Mouse (Mus musculus): ENCODE data around the gene Ppargc1a. TPM values are rescaled to one million over a fixed set of nuclear protein-coding genes. Genes with fewer than 3 reads are reported as not detected.

Gene Ppargc1a
- polyA plus RNA-seq, 1 experiment from 2014 or later: 15.0 TPM

DNA sequence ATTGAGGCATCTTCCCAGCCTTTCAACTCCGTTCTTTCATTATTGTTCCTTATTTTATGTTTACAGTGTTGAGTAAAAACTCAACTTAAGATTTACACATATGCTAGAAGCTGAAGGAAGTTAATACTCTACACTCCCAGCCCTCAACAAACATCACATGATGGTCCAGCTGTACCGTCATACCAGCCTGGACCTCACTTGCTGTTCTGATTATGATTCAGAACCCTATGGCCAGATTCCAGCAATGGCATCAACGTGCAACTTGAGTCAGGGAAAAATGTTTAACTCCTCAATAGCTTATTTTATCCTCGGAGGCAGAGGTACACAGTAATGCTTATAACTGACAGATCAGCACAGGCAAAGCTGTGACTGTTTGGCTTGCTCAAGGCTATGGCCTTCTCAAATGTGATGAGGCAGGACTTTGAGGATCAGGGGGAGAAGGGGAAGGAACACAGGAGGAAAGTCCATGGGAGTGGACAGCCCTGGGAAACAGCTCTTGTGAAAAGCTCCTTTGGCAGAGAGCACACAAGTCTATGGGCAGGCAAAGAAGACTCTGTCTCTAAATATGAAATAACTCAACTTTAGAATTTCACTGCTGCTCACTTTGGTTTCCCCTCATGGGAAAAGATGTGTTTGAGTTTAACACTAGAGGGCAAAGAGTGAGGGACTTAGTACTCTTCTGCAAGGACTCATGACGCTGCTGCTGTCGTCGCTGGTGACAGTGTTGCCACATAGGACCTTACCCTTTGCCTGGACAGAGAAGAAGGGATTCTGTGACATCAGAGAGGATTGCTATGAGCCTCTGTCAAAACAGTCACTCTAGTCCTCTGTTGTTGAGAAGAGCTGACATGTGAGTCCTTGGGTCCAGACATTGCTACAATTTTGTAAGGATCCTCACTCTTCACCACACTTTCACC lies 22.1 kb downstream of the Ppargc1a start:
- Histone ChIP-seq H3K9me3 (replicated peaks; ENCODE audit: control insufficient read depth, low read length, poor library complexity, severe bottlenecking) (no peaks in the 10 kb centered on the region), H3K4me3 (ENCODE audit: low read depth, low read length) (no peak overlapping the region), H3K9ac (ENCODE audit: low read depth, low read length) (no peak overlapping the region), H3K27ac (ENCODE audit: low read length) (no peak overlapping the region), H3K4me1 (ENCODE audit: control insufficient read depth, insufficient read depth, low read length) (0 out of 2 replicates have a peak, but pooled peaks cover 3% of the 10 kb centered on the region), H3K27me3 (ENCODE audit: control insufficient read depth, insufficient read depth, low read depth, low read length) (no peaks in the 10 kb centered on the region), H3K36me3 (ENCODE audit: control insufficient read depth, insufficient read depth, low read length) (no peaks in the 10 kb centered on the region), H3K4me2 (ENCODE audit: low read length) (no peak overlapping the region)
- no peak for ATAC-seq
- WGBS: 86% methylated on average over 7 of the region's 7 CpGs

GRCm38 (mm10) chr5:51544141-51544735 lies 23.3 kb downstream of the Ppargc1a start:
- 52% methylated on average over 8 of the region's 8 CpGs for WGBS
- H3K9me3 ChIP-seq (replicated peaks; ENCODE audit: control insufficient read depth, low read length, poor library complexity, severe bottlenecking): no peaks in the 10 kb centered on the region
- no peak overlapping the region for H3K27ac ChIP-seq (ENCODE audit: low read length)
- no peaks in the 10 kb centered on the region for H3K36me3 ChIP-seq (ENCODE audit: control insufficient read depth, insufficient read depth, low read length)
- no peak for ATAC-seq
- no peak overlapping the region for H3K9ac ChIP-seq (ENCODE audit: low read depth, low read length)
- H3K4me3 ChIP-seq (ENCODE audit: low read depth, low read length): no peak overlapping the region
- 0 out of 2 replicates have a peak, but pooled peaks cover 3% of the 10 kb centered on the region for H3K4me1 ChIP-seq (ENCODE audit: control insufficient read depth, insufficient read depth, low read length)
- H3K4me2 ChIP-seq (ENCODE audit: low read length): no peak overlapping the region
- H3K27me3 ChIP-seq (ENCODE audit: control insufficient read depth, insufficient read depth, low read depth, low read length): no peaks in the 10 kb centered on the region

- no peak for ATAC-seq
- Histone ChIP-seq H3K36me3 (ENCODE audit: control insufficient read depth, insufficient read depth, low read length) (no peaks in the 10 kb centered on the region), H3K4me1 (ENCODE audit: control insufficient read depth, insufficient read depth, low read length) (peaks cover 7% of the 10 kb centered on the region; the same call in 1 of the 2 replicates), H3K4me3 (ENCODE audit: low read depth, low read length) (no peak overlapping the region), H3K4me2 (ENCODE audit: low read length) (no peak overlapping the region), H3K27me3 (ENCODE audit: control insufficient read depth, insufficient read depth, low read depth, low read length) (no peaks in the 10 kb centered on the region), H3K9me3 (replicated peaks; ENCODE audit: control insufficient read depth, low read length, poor library complexity, severe bottlenecking) (no peaks in the 10 kb centered on the region), H3K9ac (ENCODE audit: low read depth, low read length) (no peak overlapping the region), H3K27ac (ENCODE audit: low read length) (no peak overlapping the region)
- whole genome bisulfite sequencing: 94% methylated on average over 3 of the region's 3 CpGs
Observed at GRCm38 (mm10) chr5:51541557-51541956, 26.0 kb downstream of the Ppargc1a start.

- no peak for ATAC-seq
- Histone ChIP-seq H3K9ac (ENCODE audit: low read depth, low read length) (no peak overlapping the region), H3K9me3 (replicated peaks; ENCODE audit: control insufficient read depth, low read length, poor library complexity, severe bottlenecking) (no peaks in the 10 kb centered on the region), H3K27ac (ENCODE audit: low read length) (no peak overlapping the region), H3K27me3 (ENCODE audit: control insufficient read depth, insufficient read depth, low read depth, low read length) (no peaks in the 10 kb centered on the region), H3K4me3 (ENCODE audit: low read depth, low read length) (no peak overlapping the region), H3K4me1 (ENCODE audit: control insufficient read depth, insufficient read depth, low read length) (peaks cover 7% of the 10 kb centered on the region; the same call in 1 of the 2 replicates), H3K4me2 (ENCODE audit: low read length) (no peak overlapping the region), H3K36me3 (ENCODE audit: control insufficient read depth, insufficient read depth, low read length) (no peaks in the 10 kb centered on the region)
- WGBS: 67% methylated on average over 4 of the region's 4 CpGs
Observed at GRCm38 (mm10) chr5:51540816-51541215, 26.7 kb downstream of the Ppargc1a start.

GRCm38 (mm10) chr5:51539563-51539962 lies 28.0 kb downstream of the Ppargc1a start:
- H3K27ac ChIP-seq (ENCODE audit: low read length): no peak overlapping the region
- no peak overlapping the region for H3K4me2 ChIP-seq (ENCODE audit: low read length)
- H3K9ac ChIP-seq (ENCODE audit: low read depth, low read length): no peak overlapping the region
- H3K27me3 ChIP-seq (ENCODE audit: control insufficient read depth, insufficient read depth, low read depth, low read length): no peaks in the 10 kb centered on the region
- no peaks in the 10 kb centered on the region for H3K36me3 ChIP-seq (ENCODE audit: control insufficient read depth, insufficient read depth, low read length)
- ATAC-seq: no peak
- no peak overlapping the region for H3K4me3 ChIP-seq (ENCODE audit: low read depth, low read length)
- H3K4me1 ChIP-seq (ENCODE audit: control insufficient read depth, insufficient read depth, low read length): peaks cover 7% of the 10 kb centered on the region; the same call in 1 of the 2 replicates
- H3K9me3 ChIP-seq (replicated peaks; ENCODE audit: control insufficient read depth, low read length, poor library complexity, severe bottlenecking): no peaks in the 10 kb centered on the region

- no peak overlapping the region for H3K4me3 ChIP-seq (ENCODE audit: low read depth, low read length)
- no peaks in the 10 kb centered on the region for H3K27me3 ChIP-seq (ENCODE audit: control insufficient read depth, insufficient read depth, low read depth, low read length)
- H3K27ac ChIP-seq (ENCODE audit: low read length): no peak overlapping the region
- WGBS: 42% methylated on average over 6 of the region's 6 CpGs
- peaks cover 4% of the 10 kb centered on the region; the same call in 1 of the 2 replicates for H3K4me1 ChIP-seq (ENCODE audit: control insufficient read depth, insufficient read depth, low read length)
- H3K9ac ChIP-seq (ENCODE audit: low read depth, low read length): no peak overlapping the region
- no peaks in the 10 kb centered on the region for H3K36me3 ChIP-seq (ENCODE audit: control insufficient read depth, insufficient read depth, low read length)
- no peak overlapping the region for H3K4me2 ChIP-seq (ENCODE audit: low read length)
- no peak for ATAC-seq
- H3K9me3 ChIP-seq (replicated peaks; ENCODE audit: control insufficient read depth, low read length, poor library complexity, severe bottlenecking): no peaks in the 10 kb centered on the region
Observed at GRCm38 (mm10) chr5:51538319-51538718, 29.2 kb downstream of the Ppargc1a start.

GRCm38 (mm10) chr5:51537646-51538030 lies 29.9 kb downstream of the Ppargc1a start:
- no peak overlapping the region for H3K9ac ChIP-seq (ENCODE audit: low read depth, low read length)
- H3K27ac ChIP-seq (ENCODE audit: low read length): no peak overlapping the region
- no peak overlapping the region for H3K4me3 ChIP-seq (ENCODE audit: low read depth, low read length)
- H3K9me3 ChIP-seq (replicated peaks; ENCODE audit: control insufficient read depth, low read length, poor library complexity, severe bottlenecking): no peaks in the 10 kb centered on the region
- no peaks in the 10 kb centered on the region for H3K27me3 ChIP-seq (ENCODE audit: control insufficient read depth, insufficient read depth, low read depth, low read length)
- no peaks in the 10 kb centered on the region for H3K36me3 ChIP-seq (ENCODE audit: control insufficient read depth, insufficient read depth, low read length)
- H3K4me2 ChIP-seq (ENCODE audit: low read length): no peak overlapping the region
- H3K4me1 ChIP-seq (ENCODE audit: control insufficient read depth, insufficient read depth, low read length): peaks cover 4% of the 10 kb centered on the region; the same call in 1 of the 2 replicates
- ATAC-seq: no peak

DNA sequence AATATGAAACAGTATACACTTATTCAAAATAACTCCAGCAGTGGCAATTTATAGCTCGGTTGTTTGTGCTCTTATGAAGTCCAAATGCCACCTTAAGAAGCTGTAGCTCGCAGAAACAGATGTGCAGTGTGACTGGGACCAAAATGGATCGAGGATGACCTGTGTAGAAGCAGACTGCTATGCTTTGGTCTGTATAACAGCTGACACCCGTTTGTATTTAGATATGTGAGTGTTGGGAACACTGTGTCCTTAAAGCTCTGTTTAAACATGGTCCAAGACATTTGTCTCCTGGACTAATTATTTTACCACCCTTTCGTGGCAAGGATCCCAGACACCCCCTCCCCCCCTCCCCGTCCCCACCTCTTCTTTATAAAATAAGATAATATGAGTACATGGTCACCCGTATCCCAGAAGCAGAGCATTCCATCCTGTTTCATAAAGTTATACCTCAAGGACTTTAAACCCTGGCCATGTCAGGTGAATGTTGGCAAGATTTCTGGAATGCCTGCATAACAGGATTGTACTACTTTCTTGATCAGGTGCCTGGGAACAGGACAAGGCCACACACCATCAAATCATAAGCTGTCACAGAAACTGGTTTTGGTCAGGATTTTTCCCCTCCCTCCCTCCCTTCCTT lies 30.4 kb downstream of the Ppargc1a start:
- WGBS: 81% methylated on average over 7 of the region's 7 CpGs
- Histone ChIP-seq H3K36me3 (ENCODE audit: control insufficient read depth, insufficient read depth, low read length) (no peaks in the 10 kb centered on the region), H3K4me2 (ENCODE audit: low read length) (no peak overlapping the region), H3K4me1 (ENCODE audit: control insufficient read depth, insufficient read depth, low read length) (peaks cover 4% of the 10 kb centered on the region; the same call in 1 of the 2 replicates), H3K9ac (ENCODE audit: low read depth, low read length) (no peak overlapping the region), H3K9me3 (replicated peaks; ENCODE audit: control insufficient read depth, low read length, poor library complexity, severe bottlenecking) (no peaks in the 10 kb centered on the region), H3K27ac (ENCODE audit: low read length) (no peak overlapping the region), H3K27me3 (ENCODE audit: control insufficient read depth, insufficient read depth, low read depth, low read length) (no peaks in the 10 kb centered on the region), H3K4me3 (ENCODE audit: low read depth, low read length) (no peak overlapping the region)
- no peak for ATAC-seq

- H3K4me3 ChIP-seq (ENCODE audit: low read depth, low read length): no peak overlapping the region
- H3K27ac ChIP-seq (ENCODE audit: low read length): no peak overlapping the region
- ATAC-seq: no peak
- H3K27me3 ChIP-seq (ENCODE audit: control insufficient read depth, insufficient read depth, low read depth, low read length): no peaks in the 10 kb centered on the region
- no peaks in the 10 kb centered on the region for H3K9me3 ChIP-seq (replicated peaks; ENCODE audit: control insufficient read depth, low read length, poor library complexity, severe bottlenecking)
- no peak overlapping the region for H3K4me2 ChIP-seq (ENCODE audit: low read length)
- 91% methylated on average over 1 of the region's 1 CpGs for WGBS
- no peaks in the 10 kb centered on the region for H3K36me3 ChIP-seq (ENCODE audit: control insufficient read depth, insufficient read depth, low read length)
- peaks cover 6% of the 10 kb centered on the region; the same call in 1 of the 2 replicates for H3K4me1 ChIP-seq (ENCODE audit: control insufficient read depth, insufficient read depth, low read length)
- H3K9ac ChIP-seq (ENCODE audit: low read depth, low read length): no peak overlapping the region
Observed at GRCm38 (mm10) chr5:51534456-51534855, 33.1 kb downstream of the Ppargc1a start.
